Mouse (Mus musculus) layer of hippocampus, adult 8-10 months (tissue): ENCODE measurements around the gene Gm45140. TPM values are rescaled to one million over a fixed set of nuclear protein-coding genes. Genes with fewer than 3 reads are reported as not detected.
"Not testable (repeated sequence)": the region's sequence is repeated elsewhere in the genome, so short reads cannot be mapped to it uniquely, and the experiment has no call there.

Experiments
- DNase-seq, 2 experiments: peaks; one replicate each; pipeline ENCODE4 v3.0.0; 2022; ENCODE audit warnings: low spot score in 2 of 2
- total RNA-seq, 4 experiments: library from RNA; stranded (reverse); gene quantifications; 2 replicates each; pipeline ENCODE4 v1.2.4; 2022

The Gm45140 gene
- total RNA-seq, 4 experiments from 2014 or later = 0.49 to 3.8 (median 1.5) TPM

GRCm38 (mm10) chr6:87777842-87778241 is 57.8 kb downstream of the Gm45140 start, which contains the start of gene Gp9:
TSS of gene Gp9 (plus strand) at chr6:87778072.
- no peak for DNase-seq

GRCm38 (mm10) chr6:87776663-87777062 is 58.9 kb downstream of the Gm45140 start:
- no peak for DNase-seq

- no peak for DNase-seq
Observed at GRCm38 (mm10) chr6:87775588-87776245, 59.9 kb downstream of the Gm45140 start.

GRCm38 (mm10) chr6:87774909-87775308 is 60.7 kb downstream of the Gm45140 start:
- DNase-seq = no peak

GRCm38 (mm10) chr6:87774466-87774865 is 61.1 kb downstream of the Gm45140 start:
- DNase-seq = no peak

GRCm38 (mm10) chr6:87770626-87771025 is 65.0 kb downstream of the Gm45140 start:
- DNase-seq = no peak

GRCm38 (mm10) chr6:87764296-87764695 is 71.3 kb downstream of the Gm45140 start:
- not testable (repeated sequence) for DNase-seq

- no peak for DNase-seq
Observed at GRCm38 (mm10) chr6:87763376-87764280, 72.0 kb downstream of the Gm45140 start.

GRCm38 (mm10) chr6:87762161-87762560 is 73.4 kb downstream of the Gm45140 start:
- DNase-seq = no peak

GRCm38 (mm10) chr6:87759850-87760249 is 75.7 kb downstream of the Gm45140 start:
- DNase-seq = no peak

- no peak for DNase-seq
Observed at GRCm38 (mm10) chr6:87759404-87759803, 76.2 kb downstream of the Gm45140 start.

GRCm38 (mm10) chr6:87756896-87757295 is 78.7 kb downstream of the Gm45140 start:
- DNase-seq = no peak

GRCm38 (mm10) chr6:87755196-87755595 is 80.4 kb downstream of the Gm45140 start:
- no peak for DNase-seq

- no peak for DNase-seq
Observed at GRCm38 (mm10) chr6:87751574-87751973, 84.0 kb downstream of the Gm45140 start.

GRCm38 (mm10) chr6:87750184-87750910 is 85.2 kb downstream of the Gm45140 start:
- no peak for DNase-seq

GRCm38 (mm10) chr6:87748531-87748930 is 87.1 kb downstream of the Gm45140 start:
- DNase-seq = no peak

GRCm38 (mm10) chr6:87748078-87748477 is 87.5 kb downstream of the Gm45140 start:
- no peak for DNase-seq

- no peak for DNase-seq
Observed at GRCm38 (mm10) chr6:87746849-87747248, 88.7 kb downstream of the Gm45140 start.

- DNase-seq = no peak
Observed at GRCm38 (mm10) chr6:87746059-87746458, 89.5 kb downstream of the Gm45140 start.

- DNase-seq = no peak
Observed at GRCm38 (mm10) chr6:87745301-87745700, 90.3 kb downstream of the Gm45140 start.

- no peak for DNase-seq
Observed at GRCm38 (mm10) chr6:87744632-87745031, 91.0 kb downstream of the Gm45140 start.

GRCm38 (mm10) chr6:87743281-87743680 is 92.3 kb downstream of the Gm45140 start:
- no peak for DNase-seq
